Mouse (Mus musculus): Measurements from ENCODE around the gene Epha2.

The Epha2 gene

GRCm38 (mm10) chr4:141299356-141299755, 1.7 kb upstream of the Epha2 start:
- in situ Hi-C loops (cut with MboI; ENCODE audit: unreplicated experiment in 2 of 2): loop anchor here in 1 of 2 experiments (10.0 to 25.0 kb wide), 3 partner anchors 255 to 1865 kb away; no protein-coding TSS in a partner anchor

- in situ Hi-C loops (cut with MboI; ENCODE audit: unreplicated experiment in 2 of 2): loop anchor here in 1 of 2 experiments (5.0 kb wide), 1 partner anchor 492 kb away; the partner anchor contains the start of genes Casp9 and Dnajc16
Measured at GRCm38 (mm10) chr4:141300196-141300595, 844 bp upstream of the Epha2 start.

GRCm38 (mm10) chr4:141301591-141302427, 769 bp downstream of the Epha2 start:
- in situ Hi-C loops (cut with MboI; ENCODE audit: unreplicated experiment in 2 of 2): loop anchor here in 1 of 2 experiments (5.0 kb wide), 1 partner anchor 490 kb away; the partner anchor contains the start of genes Casp9 and Dnajc16

GRCm38 (mm10) chr4:141302428-141303401, 1.7 kb downstream of the Epha2 start:
- in situ Hi-C loops (cut with MboI; ENCODE audit: unreplicated experiment in 2 of 2): loop anchor here in 1 of 2 experiments (5.0 kb wide), 1 partner anchor 490 kb away; the partner anchor contains the start of genes Casp9 and Dnajc16

GRCm38 (mm10) chr4:141303402-141304222, 2.6 kb downstream of the Epha2 start:
- in situ Hi-C loops (cut with MboI; ENCODE audit: unreplicated experiment in 2 of 2): loop anchor here in 1 of 2 experiments (5.0 kb wide), 1 partner anchor 489 kb away; the partner anchor contains the start of genes Casp9 and Dnajc16

GRCm38 (mm10) chr4:141304223-141304611, 3.2 kb downstream of the Epha2 start:
- in situ Hi-C loops (cut with MboI; ENCODE audit: unreplicated experiment in 2 of 2): loop anchor here in 1 of 2 experiments (5.0 kb wide), 1 partner anchor 488 kb away; the partner anchor contains the start of genes Casp9 and Dnajc16

GRCm38 (mm10) chr4:141306057-141306456, 5.0 kb downstream of the Epha2 start:
- in situ Hi-C loops (cut with MboI; ENCODE audit: unreplicated experiment in 2 of 2): no loop called here

- in situ Hi-C loops (cut with MboI; ENCODE audit: unreplicated experiment in 2 of 2): no loop called here
Measured at GRCm38 (mm10) chr4:141308381-141308780, 7.3 kb downstream of the Epha2 start.

GRCm38 (mm10) chr4:141308857-141309772, 8.1 kb downstream of the Epha2 start:
- in situ Hi-C loops (cut with MboI; ENCODE audit: unreplicated experiment in 2 of 2): no loop called here

GRCm38 (mm10) chr4:141309773-141310145, 8.7 kb downstream of the Epha2 start:
- in situ Hi-C loops (cut with MboI; ENCODE audit: unreplicated experiment in 2 of 2): no loop called here

GRCm38 (mm10) chr4:141310191-141310606, 9.2 kb downstream of the Epha2 start:
- in situ Hi-C loops (cut with MboI; ENCODE audit: unreplicated experiment in 2 of 2): no loop called here

- in situ Hi-C loops (cut with MboI; ENCODE audit: unreplicated experiment in 2 of 2): no loop called here
Measured at GRCm38 (mm10) chr4:141311078-141311477, 10.0 kb downstream of the Epha2 start.

GRCm38 (mm10) chr4:141311506-141311905, 10.5 kb downstream of the Epha2 start:
- in situ Hi-C loops (cut with MboI; ENCODE audit: unreplicated experiment in 2 of 2): no loop called here

GRCm38 (mm10) chr4:141311908-141312307, 10.9 kb downstream of the Epha2 start:
- in situ Hi-C loops (cut with MboI; ENCODE audit: unreplicated experiment in 2 of 2): no loop called here

- in situ Hi-C loops (cut with MboI; ENCODE audit: unreplicated experiment in 2 of 2): no loop called here
Measured at GRCm38 (mm10) chr4:141312513-141313131, 11.6 kb downstream of the Epha2 start.

- in situ Hi-C loops (cut with MboI; ENCODE audit: unreplicated experiment in 2 of 2): no loop called here
Measured at GRCm38 (mm10) chr4:141313481-141313880, 12.4 kb downstream of the Epha2 start.

GRCm38 (mm10) chr4:141313924-141314323, 12.9 kb downstream of the Epha2 start:
- in situ Hi-C loops (cut with MboI; ENCODE audit: unreplicated experiment in 2 of 2): no loop called here

GRCm38 (mm10) chr4:141314745-141315144, 13.7 kb downstream of the Epha2 start:
- in situ Hi-C loops (cut with MboI; ENCODE audit: unreplicated experiment in 2 of 2): no loop called here
